Mouse (Mus musculus) kidney, adult 2 months (tissue): Measurements from ENCODE around the gene Lamc1. TPM values are rescaled to one million over a fixed set of nuclear protein-coding genes. Genes with fewer than 3 reads are reported as not detected.

ENCODE experiments used
- DNase-seq: peaks from one replicate; pipeline ENCODE4 v3.0.0; 2021
- H3K27ac ChIP-seq: fragments of 200-500 bp; 2 replicates; pipeline ENCODE4 v1.5.1; 2012; ENCODE audit warnings: low read depth, low read length, control low read depth, inconsistent platforms; ENCODE audit not compliant: insufficient read depth
- H3K27me3 ChIP-seq: fragments of 200-500 bp; replicated peaks from 2 replicates; pipeline ENCODE4 v1.6.1; 2012; ENCODE audit warnings: mild to moderate bottlenecking, moderate library complexity, low read length, inconsistent platforms; ENCODE audit not compliant: control insufficient read depth, insufficient read depth
- H3K36me3 ChIP-seq: fragments of 200-500 bp; 2 replicates; pipeline ENCODE4 v1.6.1; 2012; ENCODE audit warnings: mild to moderate bottlenecking, moderate library complexity, low read length, inconsistent platforms; ENCODE audit not compliant: control insufficient read depth, insufficient read depth
- H3K4me1 ChIP-seq: fragments of 200-500 bp; 2 replicates; pipeline ENCODE4 v1.6.1; 2011; ENCODE audit warnings: low read length; ENCODE audit not compliant: control insufficient read depth, insufficient read depth
- H3K4me3 ChIP-seq: fragments of 200-500 bp; 2 replicates; pipeline ENCODE4 v1.5.1; 2011; ENCODE audit warnings: mild to moderate bottlenecking, low read depth, low read length, control low read depth; ENCODE audit not compliant: insufficient read depth
- CTCF ChIP-seq: fragments of 200-500 bp; conservative IDR thresholded peaks from 2 replicates; pipeline ENCODE4 v1.5.1; 2011; ENCODE audit warnings: low read depth, mild to moderate bottlenecking, control low read depth, low read length, moderate library complexity, mixed read lengths; ENCODE audit not compliant: insufficient read depth, insufficient read length
- POLR2A ChIP-seq: fragments of 200-500 bp; IDR thresholded peaks from one replicate; pipeline ENCODE4 v1.6.1; 2011; ENCODE audit warnings: low read depth, low read length, control low read depth
- WGBS: fragments of 180-500 bp; shearing (Covaris S2); methylation state at CpG from one replicate; pipeline ENCODE4 v1.1.7; 2018; 5-methylcytosine and 5-hydroxymethylcytosine counted together
- polyA plus RNA-seq: library from polyadenylated mRNA; depleted of rRNA; stranded (reverse); fragments of >200 nt; gene quantifications from 2 replicates; pipeline ENCODE4 v1.2.3, GENCODE M21; 2012; rRNA removed

Lamc1 gene
- 44.6 and 47.8 TPM in 2 replicates for polyA plus RNA-seq

DNA sequence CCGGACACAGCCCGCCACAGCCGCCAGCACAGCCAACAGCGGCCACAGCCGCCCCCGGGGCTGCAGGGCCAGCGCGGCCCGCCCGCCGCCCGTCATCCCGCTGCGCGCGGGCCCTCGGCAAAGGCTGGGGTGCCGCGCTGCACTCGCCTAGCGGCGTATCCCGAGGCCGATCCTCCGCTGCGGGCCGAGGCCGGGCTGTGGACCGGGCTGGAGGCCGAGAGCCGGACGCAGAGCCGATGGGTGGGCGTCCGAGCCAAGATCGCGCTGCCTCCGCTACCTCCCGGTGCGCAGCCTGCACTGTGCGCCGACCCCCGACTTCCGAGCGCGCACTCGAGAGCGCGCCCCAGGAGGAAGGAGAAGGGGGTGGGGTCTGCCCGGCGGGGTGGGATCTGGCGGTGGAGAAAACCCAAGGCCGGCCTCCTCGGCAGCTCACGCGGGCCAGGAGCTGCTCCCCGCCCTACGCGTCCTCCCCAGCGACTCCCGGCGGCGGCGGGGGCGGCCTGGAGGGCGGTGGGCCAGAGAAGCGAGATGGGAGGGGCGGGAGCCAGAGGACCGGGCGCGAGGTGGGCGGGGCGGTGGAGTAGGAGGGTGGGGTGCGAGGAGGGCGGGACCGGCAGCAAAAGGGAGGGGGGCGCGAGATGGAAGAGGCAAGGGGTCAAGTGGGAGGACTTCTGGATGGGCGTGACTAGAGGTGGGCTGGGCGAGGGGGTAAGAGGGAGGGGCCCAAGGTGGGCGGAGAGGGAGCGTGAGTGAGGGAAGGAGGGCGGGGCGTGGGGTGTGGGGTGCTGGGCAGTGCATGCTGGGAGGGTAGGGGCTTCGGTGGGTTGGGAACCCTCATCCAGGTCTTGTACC is at the start of gene Lamc1:
Gene Lamc1 (minus strand): TSS at position 343 of the 852 bp plus-strand sequence.
- peak within 1 kb of the TSS; percentile 94 for H3K4me3 ChIP-seq
- peaks cover 6% of the 10 kb centered on the region; the same call in 1 of the 2 replicates for H3K4me1 ChIP-seq
- H3K27me3 ChIP-seq: no peaks in the 10 kb centered on the region
- DNase-seq: peak; percentile 94
- TF ChIP-seq CTCF (no peak), POLR2A (peak; percentile 33)
- H3K36me3 ChIP-seq: no peaks in the 10 kb centered on the region
- whole genome bisulfite sequencing: 1% methylated on average over 69 of the region's 85 CpGs
- peak within 1 kb of the TSS; percentile 85 for H3K27ac ChIP-seq

DNA sequence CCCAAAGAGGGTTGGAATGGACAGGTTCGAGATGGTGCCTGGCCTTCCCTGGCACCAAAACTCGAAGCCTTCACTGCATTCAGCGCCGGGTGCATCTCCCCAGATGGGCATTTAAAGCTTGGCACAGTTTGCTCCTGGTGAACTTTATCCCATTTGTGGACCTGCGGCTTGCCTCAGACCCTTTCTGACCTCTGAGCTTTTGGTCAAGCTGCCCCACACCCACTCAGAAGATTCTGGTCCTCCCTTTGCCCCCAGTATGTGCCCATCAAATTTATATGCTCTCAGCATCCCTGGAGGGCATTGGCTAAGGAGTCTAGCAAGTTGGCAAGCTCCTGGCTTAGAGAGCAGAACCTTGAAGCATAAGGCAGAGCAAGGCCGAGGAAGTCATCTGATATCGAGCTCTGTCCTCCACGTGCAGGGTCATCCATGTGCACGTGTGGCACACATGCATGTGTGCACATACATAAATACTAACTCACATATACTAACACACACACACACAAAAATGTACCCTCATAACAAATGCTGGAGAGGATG is 48.2 kb upstream of the Lamc1 start:
- 82% methylated on average over 9 of the region's 9 CpGs for WGBS
- no peak for TF ChIP-seq POLR2A
- TF ChIP-seq CTCF: no peak
- Histone ChIP-seq H3K4me1 (no peaks in the 10 kb centered on the region), H3K4me3 (no peak overlapping the region), H3K27me3 (no peaks in the 10 kb centered on the region), H3K36me3 (no peaks in the 10 kb centered on the region), H3K27ac (no peak overlapping the region)
- DNase-seq: no peak

DNA sequence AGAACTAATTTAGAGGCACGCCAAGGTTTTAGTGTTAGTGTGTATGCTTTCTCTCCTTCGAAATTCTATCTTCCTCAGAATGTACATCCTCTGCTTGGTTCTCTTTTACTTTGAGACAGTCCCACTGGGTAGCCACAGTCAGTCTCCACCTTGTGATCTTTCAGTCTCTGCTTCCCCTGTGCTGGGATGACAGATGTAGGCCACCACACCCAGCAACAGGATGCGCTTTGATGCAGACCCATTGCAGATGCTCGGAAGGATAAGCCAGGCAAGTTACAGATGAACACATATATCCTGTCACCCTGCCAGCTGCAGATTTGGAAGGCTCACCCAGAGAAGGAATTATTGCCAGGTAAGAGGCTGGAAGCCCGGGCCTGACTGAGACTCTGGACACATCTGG is 47.2 kb upstream of the Lamc1 start:
- Histone ChIP-seq H3K27me3 (no peaks in the 10 kb centered on the region), H3K36me3 (no peaks in the 10 kb centered on the region), H3K4me1 (no peaks in the 10 kb centered on the region), H3K27ac (no peak overlapping the region), H3K4me3 (no peak overlapping the region)
- no peak for DNase-seq
- WGBS: 74% methylated on average over 5 of the region's 5 CpGs
- TF ChIP-seq CTCF: no peak
- no peak for TF ChIP-seq POLR2A

DNA sequence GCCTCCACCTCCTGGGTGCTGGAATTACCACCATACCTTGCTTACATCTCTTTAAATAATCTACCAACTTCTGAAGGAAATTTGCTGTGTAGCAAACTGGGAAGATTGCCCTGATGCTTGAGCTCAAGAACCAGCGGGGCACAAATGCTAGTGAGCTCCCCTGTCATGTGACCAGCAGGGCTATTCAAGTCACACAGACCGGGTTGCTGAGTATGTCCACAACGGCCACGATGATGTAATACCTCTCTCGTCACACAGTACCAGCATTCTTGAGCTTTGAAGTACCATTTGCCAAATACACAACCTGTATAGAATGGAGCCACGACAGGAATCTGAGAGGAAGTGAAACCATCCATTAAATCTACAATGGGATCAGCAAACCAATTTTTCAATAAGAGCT is 46.0 kb upstream of the Lamc1 start:
- TF ChIP-seq CTCF: no peak
- TF ChIP-seq POLR2A: no peak
- Histone ChIP-seq H3K27ac (no peak overlapping the region), H3K36me3 (no peaks in the 10 kb centered on the region), H3K4me1 (no peaks in the 10 kb centered on the region), H3K27me3 (no peaks in the 10 kb centered on the region), H3K4me3 (no peak overlapping the region)
- DNase-seq: no peak
- WGBS: 64% methylated on average over 6 of the region's 6 CpGs

DNA sequence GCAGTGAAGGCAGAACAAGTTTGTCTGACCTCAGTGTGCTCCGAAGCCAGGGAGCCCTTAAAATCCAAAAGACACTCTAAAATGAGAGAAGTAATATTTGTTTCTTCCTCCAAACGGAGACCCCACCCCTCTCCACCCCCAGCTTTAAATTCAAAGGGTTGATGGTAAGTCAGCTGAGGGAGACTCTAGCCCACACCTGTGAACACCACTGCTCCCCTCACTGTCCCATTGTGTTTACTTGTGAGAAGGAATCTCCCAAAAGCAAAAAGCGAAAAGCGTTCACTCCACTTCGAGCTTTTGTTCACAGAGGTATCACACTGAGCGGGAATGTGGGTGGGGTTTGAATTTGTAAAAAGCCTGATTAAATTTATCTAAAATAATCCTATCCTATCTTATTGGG is 43.9 kb upstream of the Lamc1 start:
- H3K27me3 ChIP-seq: no peaks in the 10 kb centered on the region
- no peak overlapping the region for H3K27ac ChIP-seq
- TF ChIP-seq CTCF: no peak
- no peak for TF ChIP-seq POLR2A
- no peak overlapping the region for H3K4me3 ChIP-seq
- no peaks in the 10 kb centered on the region for H3K36me3 ChIP-seq
- DNase-seq: no peak
- WGBS: 68% methylated on average over 6 of the region's 6 CpGs
- no peaks in the 10 kb centered on the region for H3K4me1 ChIP-seq

DNA sequence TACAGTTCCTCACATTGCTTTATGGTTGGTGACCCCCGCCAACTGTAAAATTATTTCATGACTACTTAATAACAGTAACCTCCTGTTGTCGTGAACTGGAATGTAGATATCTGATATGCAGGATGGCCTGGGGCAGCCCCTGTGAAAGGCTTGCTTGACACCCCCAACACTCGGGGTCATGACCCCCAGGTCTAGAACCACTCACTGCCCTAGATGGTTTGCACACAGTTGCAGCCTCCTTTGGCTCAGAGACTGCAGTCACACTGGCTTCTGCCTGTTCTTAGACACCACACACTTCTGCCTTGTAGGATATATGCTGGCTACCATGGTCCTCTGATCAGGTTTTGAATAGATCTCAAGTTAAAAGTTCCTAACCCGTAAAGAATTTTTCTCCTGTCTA is 41.5 kb upstream of the Lamc1 start:
- H3K36me3 ChIP-seq: no peaks in the 10 kb centered on the region
- no peak for TF ChIP-seq POLR2A
- no peak for TF ChIP-seq CTCF
- H3K4me3 ChIP-seq: no peak overlapping the region
- H3K27me3 ChIP-seq: no peaks in the 10 kb centered on the region
- 76% methylated on average over 4 of the region's 4 CpGs for WGBS
- H3K27ac ChIP-seq: no peak overlapping the region
- H3K4me1 ChIP-seq: 0 out of 2 replicates have a peak, but pooled peaks cover 3% of the 10 kb centered on the region
- DNase-seq: no peak

DNA sequence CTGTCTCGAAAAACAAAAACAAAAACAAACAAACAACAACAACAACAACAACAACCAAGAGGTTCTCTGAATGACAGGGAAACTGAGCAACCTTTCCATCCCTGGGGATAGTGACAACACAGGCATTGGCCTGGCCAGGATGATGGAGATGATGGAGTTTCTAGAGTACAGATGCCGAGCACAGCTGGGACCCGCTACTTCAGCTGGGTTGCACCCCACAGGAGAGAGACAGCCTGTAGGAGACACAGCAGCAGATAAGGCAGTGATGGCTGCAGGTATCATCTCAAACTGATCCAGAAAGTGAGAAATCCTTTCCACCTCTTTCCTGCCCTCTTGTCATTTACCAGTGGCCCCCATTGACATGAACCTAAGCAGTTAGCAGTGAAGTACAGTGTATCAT is 39.3 kb upstream of the Lamc1 start:
- H3K27me3 ChIP-seq: no peaks in the 10 kb centered on the region
- TF ChIP-seq CTCF: no peak
- no peaks in the 10 kb centered on the region for H3K36me3 ChIP-seq
- WGBS: 93% methylated on average over 3 of the region's 3 CpGs
- H3K27ac ChIP-seq: no peak overlapping the region
- 0 out of 2 replicates have a peak, but pooled peaks cover 3% of the 10 kb centered on the region for H3K4me1 ChIP-seq
- no peak overlapping the region for H3K4me3 ChIP-seq
- DNase-seq: no peak
